Mouse (Mus musculus) mouse trophoblast stem cell (cell line): ENCODE measurements around the gene Zfp334.

Experiments used
- in situ Hi-C, 2 experiments: fragments of 300-500 bp; cut with MseI, MboI; formaldehyde crosslinking; loops; 2 replicates in 1 of 2; 3 replicates in 1 of 2; pipeline ENCODE4 v1.15.1; 2025

Gene Zfp334

GRCm38 (mm10) chr2:165387844-165388495, at the start of gene Zfp334:
Gene Zfp334, minus strand, starts transcription at chr2:165388259.
- in situ Hi-C loops = no loop called here

DNA sequence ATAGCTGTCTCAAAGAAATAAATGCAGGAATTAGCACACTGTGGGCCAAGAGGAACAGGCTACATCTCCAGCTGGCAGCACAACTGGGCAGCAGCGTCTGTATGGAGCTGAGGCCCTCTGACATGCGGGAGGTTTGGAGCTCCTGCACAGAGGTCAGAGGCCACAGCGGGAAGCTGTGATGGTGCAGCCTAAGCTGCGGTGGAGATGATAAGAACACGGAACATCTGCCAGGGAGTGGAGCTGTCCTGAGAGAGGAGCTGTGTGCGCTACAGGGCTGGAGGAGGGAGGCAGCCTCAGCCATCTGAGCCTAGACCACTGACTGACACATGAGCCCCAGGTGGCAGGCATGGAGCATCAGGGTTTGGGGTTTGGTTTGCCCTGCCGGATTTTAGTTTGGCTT, 40.6 kb upstream of the Zfp334 start:
- in situ Hi-C loops = no loop called here

DNA sequence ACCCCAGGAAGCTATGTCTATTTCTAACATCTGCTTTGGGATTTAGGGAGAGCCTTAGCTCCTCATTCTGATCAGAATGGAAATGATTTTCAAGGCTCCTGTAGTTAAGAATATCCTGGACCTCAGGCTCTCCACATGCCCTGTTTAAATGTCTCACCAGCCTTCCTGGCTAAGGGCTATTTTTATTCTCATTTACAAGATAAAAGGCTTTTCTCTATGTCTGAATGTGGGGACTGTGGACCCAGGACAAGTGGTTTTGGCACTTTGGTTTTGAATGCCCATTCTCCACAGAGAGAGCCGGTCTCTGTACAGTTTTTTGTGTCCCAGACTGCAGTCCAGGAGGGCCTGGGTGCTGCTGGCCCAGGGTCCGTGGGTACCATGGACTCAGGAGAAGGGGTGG, 32.1 kb upstream of the Zfp334 start:
- in situ Hi-C loops = no loop called here

GRCm38 (mm10) chr2:165419670-165420111, 31.6 kb upstream of the Zfp334 start:
- in situ Hi-C loops = no loop called here

- in situ Hi-C loops = no loop called here
Observed at GRCm38 (mm10) chr2:165418577-165418976, 30.5 kb upstream of the Zfp334 start.

DNA sequence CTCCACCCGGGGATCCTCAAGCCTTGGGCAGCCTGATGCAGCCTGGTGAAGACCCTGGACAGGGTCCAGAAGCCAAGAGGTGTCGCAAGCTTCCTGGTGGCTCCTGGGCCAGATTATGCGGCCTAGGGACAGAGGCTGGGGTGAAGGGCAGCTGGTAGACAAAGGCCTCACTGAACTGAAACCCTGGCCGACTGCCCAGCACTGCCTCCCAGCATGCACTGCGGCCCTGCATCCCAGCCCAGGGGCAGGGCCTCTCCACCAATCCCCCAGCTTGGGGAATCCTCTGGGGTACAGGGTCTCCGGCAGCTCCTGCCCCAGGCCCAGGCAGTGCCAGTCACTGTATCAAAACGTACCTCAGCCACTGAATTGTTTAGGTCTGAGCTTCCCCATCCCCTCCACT, 29.2 kb upstream of the Zfp334 start:
- in situ Hi-C loops = no loop called here

DNA sequence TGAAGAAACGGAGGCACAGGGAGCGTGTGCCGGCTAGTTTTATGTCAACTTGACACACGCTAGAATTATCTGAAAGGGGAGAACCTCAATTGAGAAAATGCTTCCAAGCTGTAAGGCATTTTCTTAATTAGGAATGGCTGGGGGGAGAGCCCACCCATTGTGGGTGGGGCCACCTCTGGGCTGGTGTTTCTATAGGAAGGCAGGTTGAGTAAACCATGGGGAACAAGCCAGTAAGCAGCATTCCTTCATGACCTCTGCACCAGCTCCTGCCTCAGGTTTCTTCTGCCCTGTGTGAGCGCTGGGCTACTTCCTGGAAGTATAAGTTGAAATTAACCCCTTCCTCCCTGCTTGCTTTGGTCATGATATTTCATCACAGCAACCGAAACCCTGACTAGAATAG, 27.7 kb upstream of the Zfp334 start:
- in situ Hi-C loops = no loop called here

DNA sequence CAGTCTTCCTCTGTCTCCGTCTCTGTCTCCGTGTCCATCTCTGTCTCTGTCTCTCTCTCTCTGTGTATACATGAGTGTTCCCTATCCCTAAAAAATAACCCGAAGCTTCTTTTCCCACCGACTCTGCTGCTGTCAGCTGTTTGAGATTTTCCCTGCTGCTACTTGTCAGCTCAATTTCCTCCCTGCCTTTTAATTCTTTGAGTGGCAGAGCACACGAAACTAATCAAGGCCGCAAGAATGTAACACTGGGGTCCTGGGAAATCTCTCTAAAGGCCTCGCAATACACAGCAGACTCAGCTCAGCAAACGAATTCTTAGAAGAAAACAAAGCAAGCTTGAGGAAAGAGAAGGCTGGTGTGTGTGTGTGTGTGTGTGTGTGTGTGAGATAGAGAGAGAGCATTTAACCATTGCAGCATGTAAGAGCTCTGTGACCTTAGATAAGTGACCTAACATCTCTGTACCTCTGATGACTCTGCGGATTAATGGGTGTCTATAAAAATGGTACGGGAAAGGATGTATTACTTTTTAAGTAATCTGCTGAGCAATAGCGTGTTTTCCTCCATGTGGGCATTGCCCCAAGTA, 27.2 kb upstream of the Zfp334 start:
- in situ Hi-C loops = no loop called here

DNA sequence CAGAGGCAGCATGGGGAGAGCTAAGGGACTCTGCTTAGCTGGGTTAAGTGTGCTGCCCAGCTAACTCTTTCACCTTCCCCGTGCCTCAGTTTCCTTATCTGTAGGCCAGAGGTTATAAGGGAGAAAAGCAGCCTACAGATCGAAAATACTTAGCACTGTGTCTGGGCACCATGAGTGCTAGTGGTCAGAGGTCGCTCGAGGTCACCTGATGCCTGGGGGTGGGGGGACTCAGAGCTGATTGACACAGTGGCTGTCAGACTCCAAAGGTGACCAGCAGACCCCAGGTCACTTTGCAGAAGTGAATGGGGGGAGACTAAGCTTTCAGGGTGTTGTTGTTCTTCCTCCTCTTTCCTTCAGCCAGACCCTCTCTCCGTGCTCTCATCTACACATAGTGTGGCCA, 26.3 kb upstream of the Zfp334 start:
- in situ Hi-C loops = no loop called here

- in situ Hi-C loops = no loop called here
Observed at GRCm38 (mm10) chr2:165413884-165414283, 25.8 kb upstream of the Zfp334 start.

- in situ Hi-C loops = no loop called here
Observed at GRCm38 (mm10) chr2:165407700-165408301, 19.7 kb upstream of the Zfp334 start.

DNA sequence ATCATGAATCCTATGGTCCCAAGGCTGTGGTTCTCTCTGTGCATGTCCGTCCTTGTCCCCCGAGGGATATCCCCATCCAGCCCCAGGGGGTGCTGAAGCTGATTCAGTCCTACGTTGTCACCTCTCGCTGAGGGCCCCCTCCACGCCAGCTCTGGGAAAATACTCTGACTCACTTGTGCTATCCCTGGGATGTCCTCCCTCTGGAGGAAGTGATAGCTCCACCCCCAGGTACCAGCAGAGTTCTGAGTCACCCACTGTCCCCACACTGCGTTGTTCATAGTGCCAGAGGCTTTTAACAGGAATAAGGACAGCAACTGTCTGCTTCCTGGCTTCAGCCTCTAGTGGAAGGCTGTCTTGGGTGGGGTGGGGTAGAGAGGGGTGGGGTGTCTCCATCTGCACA, 17.3 kb upstream of the Zfp334 start:
- in situ Hi-C loops = no loop called here

- in situ Hi-C loops = no loop called here
Observed at GRCm38 (mm10) chr2:165404951-165405350, 16.9 kb upstream of the Zfp334 start.

DNA sequence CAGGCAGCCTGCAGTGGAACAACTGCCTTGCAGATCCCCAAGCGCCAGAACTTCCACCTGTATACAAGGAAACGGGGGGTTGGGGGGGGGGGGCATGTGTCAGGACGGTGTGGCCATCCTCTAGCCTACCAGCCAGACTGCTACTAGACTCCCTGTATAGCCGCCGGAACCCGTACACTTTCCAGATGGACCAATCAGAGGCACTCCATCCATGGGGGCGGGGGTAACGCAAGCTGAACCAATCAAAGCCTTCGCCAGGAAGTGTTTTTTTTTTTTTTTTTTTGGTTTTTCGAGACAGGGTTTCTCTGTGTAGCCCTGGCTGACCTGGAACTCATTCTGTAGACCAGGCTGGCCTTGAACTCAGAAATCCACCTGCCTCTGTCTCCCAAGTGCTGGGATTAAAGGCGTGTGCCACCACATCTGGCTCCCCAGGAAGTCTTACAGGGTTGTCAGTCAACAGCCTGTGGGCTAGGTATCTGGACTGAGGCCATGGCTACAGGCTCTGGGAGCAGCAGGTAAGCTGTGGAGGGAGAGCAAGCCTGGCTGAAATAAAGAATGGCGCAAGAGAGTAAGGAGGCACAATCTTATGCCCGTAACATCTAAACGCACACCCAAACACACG, 10.2 kb upstream of the Zfp334 start:
- in situ Hi-C loops = loop anchor here (10.0 kb wide), 1 partner anchor 87 kb away; no protein-coding TSS in a partner anchor

GRCm38 (mm10) chr2:165397502-165398163, 9.6 kb upstream of the Zfp334 start:
- in situ Hi-C loops = loop anchor here (10.0 kb wide), 1 partner anchor 87 kb away; no protein-coding TSS in a partner anchor

GRCm38 (mm10) chr2:165396831-165397501, 8.9 kb upstream of the Zfp334 start:
- in situ Hi-C loops = loop anchor here (10.0 kb wide), 1 partner anchor 88 kb away; no protein-coding TSS in a partner anchor

- in situ Hi-C loops = loop anchor here (10.0 kb wide), 1 partner anchor 93 kb away; no protein-coding TSS in a partner anchor
Observed at GRCm38 (mm10) chr2:165392156-165392555, 4.1 kb upstream of the Zfp334 start.

DNA sequence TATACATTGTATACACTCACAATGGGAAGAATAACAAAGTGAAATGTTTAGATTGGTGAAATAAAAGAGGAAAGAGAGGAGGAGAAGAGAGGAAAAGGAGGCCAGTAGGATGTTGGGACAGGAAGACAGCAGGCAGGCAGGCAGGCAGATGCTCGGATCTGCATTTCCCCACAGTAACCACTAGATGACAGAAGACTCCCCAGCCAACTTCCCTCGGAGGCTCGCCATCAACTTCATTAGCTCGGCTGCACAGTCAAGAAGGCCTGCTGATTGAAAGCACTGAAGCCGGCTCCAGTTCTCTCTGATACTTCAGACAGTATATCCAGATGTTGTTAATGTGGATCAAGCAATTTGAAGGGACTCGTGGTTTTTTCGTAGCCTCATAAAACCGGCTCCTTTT, 3.5 kb upstream of the Zfp334 start:
- in situ Hi-C loops = loop anchor here (10.0 kb wide), 1 partner anchor 93 kb away; no protein-coding TSS in a partner anchor

DNA sequence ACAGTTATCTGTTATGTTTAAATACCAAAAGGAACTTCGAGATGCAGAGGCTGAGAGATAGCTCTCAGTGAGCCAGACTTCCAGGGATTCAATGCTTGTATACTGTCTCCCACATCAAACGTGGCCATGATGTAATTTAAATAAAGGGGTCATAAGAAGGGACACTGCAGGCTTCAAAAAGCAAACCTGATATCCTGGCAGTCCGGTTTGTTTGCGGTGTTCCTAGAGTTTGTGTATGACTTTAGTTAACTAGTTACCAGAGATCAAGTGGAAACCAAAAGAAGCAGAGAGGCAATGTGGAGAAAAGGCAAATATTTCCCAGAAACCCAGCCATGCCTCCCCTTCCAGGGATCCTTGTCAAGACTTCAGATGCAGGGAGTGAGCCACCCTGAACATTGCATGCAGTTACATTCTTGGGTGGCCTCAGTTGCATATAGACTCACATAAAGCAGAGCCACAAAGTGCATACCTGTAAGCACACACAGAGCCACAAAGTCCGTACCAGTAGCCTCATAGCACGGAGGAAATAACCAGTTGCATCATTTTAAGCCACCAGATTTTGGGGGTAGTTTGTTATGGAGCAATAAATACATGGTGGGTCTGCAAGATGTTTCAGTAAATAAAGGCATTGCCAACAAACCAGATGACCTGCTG, 1.4 kb upstream of the Zfp334 start:
- in situ Hi-C loops = no loop called here

DNA sequence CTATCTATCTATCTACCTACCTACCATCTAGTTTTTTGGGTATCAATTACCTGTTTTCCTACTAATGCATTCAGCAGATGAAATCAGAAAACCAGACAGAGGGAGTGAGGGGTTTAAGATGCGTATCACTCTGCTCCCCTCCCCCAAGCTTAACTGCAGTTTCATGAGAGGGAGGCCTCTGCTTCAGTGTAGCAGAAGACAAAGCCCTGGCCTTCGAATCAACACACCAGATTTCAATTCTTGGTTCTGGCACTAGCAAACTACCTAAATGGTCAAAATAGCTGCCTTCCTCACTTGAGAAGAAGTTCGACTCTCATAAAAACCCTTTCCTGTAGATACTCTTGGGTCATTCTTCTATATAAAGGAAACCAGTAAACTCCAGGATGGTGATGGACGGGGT, 689 bp downstream of the Zfp334 start:
- in situ Hi-C loops = no loop called here

- in situ Hi-C loops = no loop called here
Observed at GRCm38 (mm10) chr2:165380050-165380449, 8.0 kb downstream of the Zfp334 start.
